Mouse (Mus musculus): ENCODE results near the gene Fam149a.

Fam149a gene

GRCm38 (mm10) chr8:45381963-45382347 is at the start of gene Fam149a:
TSS of gene Fam149a (minus strand) at chr8:45382291.
- no peak for DNase-seq

DNA sequence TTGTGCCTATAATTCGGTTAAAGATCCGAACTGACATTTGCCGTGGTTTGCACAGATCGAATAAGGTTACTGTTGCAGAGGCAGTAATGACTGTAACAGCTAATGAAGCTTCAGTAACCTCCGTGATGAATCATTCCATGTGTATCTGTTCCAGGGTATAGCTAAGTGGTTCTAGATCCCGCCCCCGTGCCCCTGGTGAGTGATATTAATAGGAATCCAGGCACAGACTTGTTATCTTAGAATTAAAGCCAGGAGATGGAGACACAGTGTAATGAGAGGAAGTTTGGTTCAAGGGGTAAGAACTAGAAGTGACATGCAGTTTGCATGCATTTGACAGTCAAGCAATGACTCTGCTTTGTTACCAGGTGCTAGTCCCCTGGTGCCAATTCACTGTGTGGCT is 38.1 kb upstream of the Fam149a start:
- no peak for DNase-seq

DNA sequence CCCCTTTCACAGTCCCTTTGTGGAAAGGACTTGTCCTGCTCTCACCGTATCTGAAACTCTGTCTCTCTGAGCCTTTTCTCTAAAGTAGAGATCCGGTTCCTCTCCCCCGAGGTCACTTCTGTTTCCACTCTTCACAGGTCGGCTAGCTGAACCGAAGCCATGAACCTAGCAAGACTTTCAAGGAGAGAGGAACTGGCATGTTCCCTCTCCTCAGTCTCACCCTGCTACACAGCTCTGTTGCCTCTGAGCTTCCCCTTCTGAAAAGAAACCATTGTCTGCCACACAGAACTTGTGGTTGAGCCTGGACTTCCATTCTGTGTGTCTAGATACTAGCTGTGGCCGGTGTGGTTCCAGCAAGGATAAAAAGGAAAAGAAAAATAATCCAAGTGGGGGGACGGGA is 32.9 kb upstream of the Fam149a start:
- DNase-seq, result no peak

- DNase-seq, result no peak
These were observed 28.8 kb upstream of the Fam149a start, which contains the start of gene Tlr3 for GRCm38 (mm10) chr8:45410882-45411281. TSS of gene Tlr3 (minus strand) at chr8:45411080.

DNA sequence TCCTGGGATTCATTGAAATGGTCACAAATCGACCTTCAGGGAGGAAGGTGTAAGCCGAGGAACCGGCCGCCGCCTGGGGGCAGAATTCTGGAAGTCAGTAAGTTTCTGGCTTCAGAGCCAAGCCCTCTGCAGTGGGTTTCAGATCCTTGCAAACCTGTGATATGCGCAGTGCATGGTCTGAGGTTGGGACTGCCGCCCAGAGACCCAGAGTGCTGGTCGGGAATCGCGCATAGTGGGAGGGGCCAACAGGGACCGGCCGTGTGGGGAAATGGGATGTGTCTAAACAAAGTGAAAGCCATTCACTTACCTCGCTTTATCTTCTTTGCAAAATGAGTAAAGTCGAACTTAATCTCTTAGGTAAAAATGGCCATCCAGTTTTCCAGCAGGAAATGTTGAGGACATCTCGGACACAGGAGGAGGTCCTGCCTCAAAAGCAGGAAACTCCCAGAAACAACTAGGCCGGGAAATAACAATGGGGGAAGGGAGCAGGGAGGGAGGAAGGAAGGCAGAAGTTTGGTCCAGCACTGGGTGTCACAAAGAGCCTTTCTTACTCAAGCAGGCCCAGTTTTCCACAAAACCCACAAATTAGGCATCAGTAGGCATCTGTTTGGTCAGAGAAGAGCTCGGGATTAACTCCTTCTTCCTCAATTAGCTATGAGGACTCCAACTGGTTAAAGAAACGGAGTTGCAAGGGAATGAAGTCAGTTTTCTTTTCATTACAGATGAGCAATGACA is 28.2 kb upstream of the Fam149a start:
- DNase-seq, result peak; percentile 3

DNA sequence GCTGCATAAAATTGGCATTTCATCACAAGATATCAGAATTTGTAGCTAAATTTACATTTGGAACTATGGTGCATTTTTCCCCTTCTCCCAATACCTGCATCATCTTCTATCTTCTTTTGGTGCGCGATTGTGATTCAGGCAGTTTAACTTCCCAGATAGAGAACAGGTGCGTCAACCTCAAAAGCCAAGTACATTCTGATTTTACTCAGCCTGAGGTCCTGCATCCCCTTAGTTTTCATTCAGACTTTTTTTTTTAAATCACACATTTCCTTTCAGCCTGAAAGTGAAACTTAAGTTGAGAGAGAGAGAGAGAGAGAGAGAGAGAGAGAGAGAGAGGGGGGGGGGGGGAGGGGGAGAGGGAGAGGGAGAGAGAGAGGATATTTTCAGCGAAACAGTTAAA is 27.6 kb upstream of the Fam149a start:
- no peak for DNase-seq

DNA sequence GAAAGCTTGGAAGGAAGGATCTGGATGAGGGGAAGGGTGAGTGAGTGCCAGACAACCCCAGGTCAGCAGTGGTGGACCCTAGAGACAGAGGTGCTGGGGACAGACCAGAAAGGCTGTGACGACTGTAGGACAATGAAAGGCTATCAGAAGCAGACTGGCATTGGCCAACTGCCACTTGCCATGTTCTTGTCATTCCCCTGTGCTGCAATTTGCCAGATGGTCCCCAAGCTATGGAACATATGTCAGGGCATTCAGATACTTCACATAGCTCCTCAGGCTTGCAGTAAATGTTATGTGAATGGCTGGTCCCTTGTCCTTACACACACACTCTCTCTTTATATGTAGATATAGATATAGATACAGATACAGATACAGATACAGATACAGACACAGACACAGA is 1.2 kb upstream of the Fam149a start:
- DNase-seq, result peak; percentile 3

DNA sequence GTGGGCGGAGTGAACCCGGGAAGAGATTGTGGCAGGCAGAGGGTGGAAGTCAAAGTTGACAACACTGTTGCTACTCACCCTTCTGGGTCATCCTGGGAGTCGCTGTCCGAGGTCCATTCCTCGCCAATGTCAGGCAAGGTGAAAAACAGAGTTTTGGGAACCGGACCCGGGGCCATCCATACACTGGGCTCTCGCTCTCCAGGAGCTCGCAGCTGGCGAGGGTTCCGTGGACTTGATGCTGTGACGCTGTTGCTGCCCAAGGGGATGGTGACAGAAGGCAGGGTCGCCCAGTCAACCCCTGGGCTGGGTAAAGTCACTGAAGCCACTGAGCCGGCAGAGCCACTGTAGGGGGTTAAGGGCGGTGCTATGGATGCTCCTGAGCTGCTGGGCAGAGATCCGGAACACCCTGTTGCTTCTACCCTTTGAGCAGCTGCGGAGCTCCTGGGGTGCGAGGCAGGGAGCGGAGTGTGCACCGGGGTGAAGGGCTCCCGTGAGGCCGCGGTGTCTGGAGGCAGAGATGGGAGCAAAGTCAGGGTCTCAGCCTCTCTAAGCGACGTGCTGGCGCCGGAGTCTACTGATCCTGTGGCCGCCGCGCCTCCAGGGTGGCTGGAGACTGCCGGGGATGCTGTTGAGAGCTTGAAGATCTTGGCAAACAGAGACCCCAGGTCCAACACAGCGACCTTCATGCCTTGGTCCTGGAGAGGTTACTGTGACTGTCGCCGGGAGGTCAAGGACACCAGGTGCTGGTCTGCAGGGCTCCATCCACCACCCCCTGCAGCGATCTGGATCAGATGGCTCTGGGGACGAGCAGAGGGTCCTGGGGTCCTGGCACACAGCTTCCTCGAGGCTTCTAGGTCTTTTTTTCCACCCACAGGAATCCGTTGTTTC is 772 bp downstream of the Fam149a start:
- DNase-seq, result no peak

- no peak for DNase-seq
These were observed 1.5 kb downstream of the Fam149a start for GRCm38 (mm10) chr8:45380598-45380997.

- no peak for DNase-seq
These were observed 8.0 kb downstream of the Fam149a start for GRCm38 (mm10) chr8:45374071-45374470.

- no peak for DNase-seq
These were observed 14.9 kb downstream of the Fam149a start for GRCm38 (mm10) chr8:45367154-45367553.

GRCm38 (mm10) chr8:45363220-45363619 is 18.9 kb downstream of the Fam149a start:
- no peak for DNase-seq

DNA sequence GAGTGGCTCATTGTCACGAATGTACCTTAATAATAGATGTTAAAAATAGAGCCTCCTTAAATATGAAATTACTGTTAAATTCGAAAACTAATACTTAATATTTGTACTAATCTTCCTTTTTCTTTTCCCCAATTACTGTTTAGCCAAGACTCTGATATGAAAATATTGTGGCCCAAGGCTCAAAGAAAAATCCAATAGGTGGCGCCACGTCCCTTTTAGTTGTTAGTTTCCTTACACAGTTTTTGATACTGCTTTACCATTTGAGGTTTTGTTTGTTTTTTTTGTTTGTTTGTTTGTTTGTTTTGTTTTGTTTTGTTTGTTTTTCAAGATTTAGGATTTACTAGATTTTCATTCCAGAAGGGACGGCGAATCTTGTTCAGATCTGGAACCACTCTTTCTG is 19.8 kb downstream of the Fam149a start:
- no peak for DNase-seq

GRCm38 (mm10) chr8:45359091-45359605 is 22.9 kb downstream of the Fam149a start:
- no peak for DNase-seq

DNA sequence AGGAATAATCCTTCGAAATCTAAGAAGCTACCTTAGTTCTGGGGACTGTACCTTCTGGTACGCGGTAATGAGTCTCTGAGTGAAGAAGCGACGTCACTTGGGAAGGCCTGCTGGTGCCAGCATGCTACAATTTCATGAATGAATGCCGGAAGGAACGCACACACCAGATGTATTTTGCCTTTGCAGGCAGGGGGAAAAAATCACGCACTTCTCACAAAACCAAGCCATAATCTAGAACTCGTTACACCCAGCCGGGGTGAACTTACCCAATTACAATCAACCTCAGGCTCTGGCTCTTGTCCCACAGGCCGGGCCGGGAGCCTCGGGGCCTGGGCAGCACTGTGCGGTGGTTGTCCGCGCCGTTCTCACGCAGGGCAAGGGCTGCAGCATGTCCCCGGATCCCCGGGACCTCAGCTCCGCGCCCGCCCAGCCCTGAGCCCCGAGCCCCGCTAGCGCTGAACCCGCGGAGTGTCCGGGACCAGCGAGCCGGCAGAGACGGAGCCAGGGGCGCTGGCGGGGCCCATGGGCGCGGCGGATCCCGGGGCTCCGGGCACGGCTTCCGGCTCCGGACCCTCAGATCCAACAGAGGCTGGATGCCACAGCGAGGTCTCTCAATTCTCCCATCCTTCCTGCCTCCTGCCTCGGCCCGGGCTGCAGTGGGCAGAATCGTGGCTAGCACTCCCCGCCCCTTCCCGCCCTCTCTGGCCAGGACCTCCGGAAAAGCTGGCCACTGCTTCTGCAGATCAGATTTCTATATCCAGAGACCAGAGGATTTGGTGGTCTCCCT is 23.8 kb downstream of the Fam149a start:
- peak; percentile 45 for DNase-seq

- DNase-seq, result no peak
These were observed 26.3 kb downstream of the Fam149a start for GRCm38 (mm10) chr8:45355809-45356208.

GRCm38 (mm10) chr8:45345031-45345430 is 37.1 kb downstream of the Fam149a start:
- peak; percentile 34 for DNase-seq

GRCm38 (mm10) chr8:45344298-45344697 is 37.8 kb downstream of the Fam149a start:
- no peak for DNase-seq

DNA sequence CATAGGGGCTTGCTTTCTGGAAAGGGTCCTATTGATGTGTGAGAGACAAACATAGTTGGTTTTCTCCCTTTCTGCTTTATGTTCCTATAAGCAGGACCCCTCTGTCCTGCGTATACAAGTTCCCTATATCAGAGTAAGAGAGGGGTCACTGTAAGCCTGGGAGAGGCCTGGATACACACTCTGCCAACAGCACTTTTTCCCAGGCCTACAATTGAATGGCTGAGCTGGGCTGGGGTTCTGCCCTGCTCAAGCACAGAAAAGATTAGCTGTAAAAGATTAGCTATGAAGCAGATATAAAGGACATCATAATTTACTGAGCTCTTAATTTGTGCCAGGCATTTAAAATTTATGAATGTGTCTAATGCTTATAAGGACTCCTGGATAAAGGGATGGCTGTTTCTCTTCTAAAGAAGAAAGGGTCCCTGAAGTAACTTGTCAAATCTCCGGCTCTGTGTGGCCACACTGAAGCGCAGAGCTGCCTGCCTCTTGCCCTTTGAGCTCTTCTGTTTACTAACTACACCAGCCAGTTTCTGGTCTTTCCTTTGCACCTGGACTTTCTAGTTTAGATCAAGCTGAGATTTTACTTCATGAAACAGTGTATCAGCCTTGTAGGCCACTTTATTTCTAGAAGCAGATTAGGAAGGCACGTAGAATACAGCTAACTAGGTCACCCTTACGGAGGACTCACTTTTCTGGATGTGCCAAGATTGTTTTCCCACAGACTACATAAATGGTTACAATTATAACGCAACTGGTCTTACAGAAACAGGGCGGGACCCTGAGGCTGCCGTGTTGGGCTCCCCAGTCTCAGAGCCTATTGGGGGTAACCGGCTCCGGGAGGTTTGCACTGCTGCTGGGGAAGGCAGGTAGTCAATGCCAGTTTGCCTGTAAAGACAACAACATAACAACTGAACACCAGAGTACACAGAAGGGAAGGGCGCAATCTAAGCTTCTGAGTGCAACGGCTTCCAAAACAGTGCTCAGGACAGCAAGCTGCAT is 40.2 kb downstream of the Fam149a start:
- DNase-seq, result no peak

DNA sequence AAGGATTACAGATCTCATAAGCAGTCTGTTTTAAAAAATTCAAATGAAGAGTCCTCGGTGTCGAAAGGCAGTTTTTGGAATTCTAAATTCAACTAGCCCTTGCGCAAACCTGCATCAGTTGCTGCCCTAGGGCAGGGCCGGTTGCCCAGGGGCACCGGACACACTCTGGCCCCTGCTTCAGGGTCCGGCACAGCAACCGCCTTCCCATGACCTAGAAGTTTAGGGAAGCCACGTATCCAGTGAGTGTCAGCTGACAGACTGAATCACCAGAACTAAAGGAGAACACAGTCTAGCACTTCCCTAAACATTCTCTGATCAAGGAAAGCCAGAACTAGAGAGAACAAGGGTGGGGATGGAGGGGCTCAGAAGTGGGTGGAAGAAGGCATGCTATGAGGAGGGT is 48.6 kb downstream of the Fam149a start:
- no peak for DNase-seq

DNA sequence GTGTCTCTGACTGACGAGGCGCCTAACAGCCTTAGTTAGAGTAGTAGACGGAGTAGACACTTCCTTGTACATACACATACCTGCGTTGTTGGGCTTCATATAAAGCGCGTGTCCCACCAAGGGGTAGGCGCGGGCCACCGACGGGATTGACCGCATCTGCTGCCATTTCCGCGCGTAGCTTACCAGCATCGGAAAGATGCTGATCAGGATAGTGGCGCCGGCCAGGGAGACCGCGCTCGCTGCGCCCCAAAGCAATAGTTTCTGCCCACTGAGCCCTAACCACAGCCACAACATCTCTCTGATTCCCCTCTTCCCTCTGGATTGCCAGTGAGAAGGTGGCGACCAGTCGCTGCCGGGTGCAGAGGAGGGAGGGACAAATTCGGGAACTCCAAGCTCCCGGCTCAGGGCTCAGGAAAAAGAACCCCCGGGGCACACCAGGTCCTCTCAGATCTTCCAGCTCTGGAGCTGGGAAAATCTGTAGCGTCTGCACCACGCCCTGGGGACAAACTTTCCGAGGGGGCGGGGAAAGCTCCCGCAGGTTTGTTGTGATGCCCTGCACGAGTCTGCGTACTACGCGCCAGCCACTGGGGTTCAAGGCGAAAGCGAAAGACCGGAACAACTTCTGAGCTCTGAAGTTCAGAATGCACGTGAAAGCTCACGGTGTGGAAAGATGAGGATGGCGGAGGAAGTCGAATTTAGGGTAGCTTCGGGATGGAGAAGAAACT is 49.2 kb downstream of the Fam149a start, which contains the start of gene Cyp4v3:
Cyp4v3 (minus strand) TSS at position 532 of the 725 bp plus-strand sequence.
- peak; percentile 4 for DNase-seq

Measured in cerebellum, adult 11-12 months (tissue).